Mouse (Mus musculus) right cerebral cortex, postnatal 25 days (tissue): Measurements from ENCODE around the gene Gpr152.
"Not testable (repeated sequence)": the region's sequence is repeated elsewhere in the genome, so short reads cannot be mapped to it uniquely, and the experiment has no call there.

Source experiments
- DNase-seq: peaks from one replicate; pipeline ENCODE4 v3.0.0; 2022

The Gpr152 gene

DNA sequence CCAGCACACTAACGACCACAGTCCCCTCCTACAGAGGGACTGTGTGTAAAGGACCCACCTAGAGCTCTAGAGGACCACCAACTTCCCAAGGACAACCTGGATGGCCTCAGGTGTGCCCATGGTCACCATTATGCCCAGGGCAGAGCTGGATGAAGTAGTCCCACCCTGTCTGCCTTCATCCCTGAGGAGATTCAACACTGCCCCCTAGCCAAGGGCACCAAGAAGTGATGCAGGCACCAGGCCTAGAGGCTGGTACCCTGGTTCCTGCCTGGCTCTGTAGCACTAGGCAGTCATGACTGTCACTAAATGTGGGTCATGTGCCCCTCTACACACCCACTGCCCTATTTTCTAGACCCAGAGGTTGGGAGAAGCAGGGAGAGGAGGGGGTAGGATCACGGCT, 7.8 kb upstream of the Gpr152 start:
- no peak for DNase-seq

DNA sequence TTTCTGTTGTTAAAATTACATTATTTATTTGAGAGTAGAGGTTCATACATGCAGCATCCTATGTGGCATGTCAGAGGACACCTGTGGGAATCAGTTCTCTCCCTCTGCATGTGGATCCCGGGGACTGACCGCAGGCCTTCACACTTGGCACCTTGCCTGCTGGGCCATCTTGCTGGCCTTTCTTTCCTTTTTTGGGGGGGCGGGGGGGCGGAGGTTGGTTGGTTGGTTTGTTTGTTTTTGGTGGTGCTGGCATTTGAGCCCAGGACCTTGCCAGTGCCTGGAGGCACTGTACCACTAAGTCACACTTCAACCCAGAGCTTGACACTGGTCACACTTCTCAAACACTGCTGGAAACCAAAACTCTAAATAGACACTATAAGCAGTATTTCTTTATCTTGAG, 5.2 kb upstream of the Gpr152 start:
- DNase-seq, result no peak

DNA sequence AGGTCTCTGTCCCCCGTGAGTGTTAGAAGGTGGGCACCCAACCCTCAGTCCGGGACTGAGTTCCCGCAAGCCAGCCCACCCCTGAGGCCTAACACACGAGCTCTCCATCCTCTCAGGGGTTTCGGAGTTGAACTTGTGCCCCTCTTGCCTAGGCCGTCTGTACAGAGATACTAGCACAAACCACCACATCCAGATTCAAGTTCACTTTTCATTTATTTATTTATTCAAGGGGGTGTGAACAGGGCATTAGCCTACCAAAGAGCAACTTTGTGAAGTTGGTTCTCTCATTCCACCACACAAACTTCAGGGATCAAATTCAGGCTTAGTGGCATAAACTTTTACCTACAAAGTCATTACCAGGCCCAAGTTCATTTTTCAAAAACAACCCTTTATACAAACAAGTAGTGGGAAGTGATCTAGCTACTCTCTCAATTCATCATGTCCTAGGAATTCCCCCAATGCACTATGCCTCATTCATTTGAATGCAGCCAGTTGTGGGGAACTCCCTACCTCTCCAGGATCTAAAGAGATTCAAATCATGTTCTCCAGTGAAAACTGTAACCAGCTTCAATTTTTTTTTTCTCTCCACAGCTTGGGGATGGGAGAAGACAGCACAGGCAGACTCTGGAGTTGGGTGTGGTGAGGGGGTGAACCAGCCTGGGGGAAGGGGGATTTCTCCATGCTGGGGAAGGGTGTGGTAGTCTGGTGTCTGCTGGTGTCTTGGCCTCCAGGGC, 4.2 kb upstream of the Gpr152 start:
- DNase-seq, result not testable (repeated sequence)

DNA sequence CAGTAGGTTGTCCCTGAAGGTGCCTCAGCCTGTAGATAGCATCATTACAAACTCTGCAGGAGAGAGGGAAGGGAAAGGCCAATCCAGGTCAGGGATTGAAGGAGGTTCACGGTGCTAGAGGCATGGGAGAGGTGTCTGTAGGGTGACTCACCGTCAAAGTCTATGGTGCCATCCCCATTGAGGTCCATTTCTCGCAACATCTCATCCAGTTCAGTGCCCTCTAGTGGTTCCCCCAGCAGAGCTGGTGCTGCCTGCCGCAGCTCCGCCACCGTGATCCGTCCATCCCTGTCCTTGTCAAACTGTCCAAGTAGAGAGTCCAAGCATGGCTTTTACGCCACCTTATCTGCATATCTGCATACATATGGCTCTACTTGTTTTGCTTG, 3.6 kb upstream of the Gpr152 start:
- not testable (repeated sequence) for DNase-seq

DNA sequence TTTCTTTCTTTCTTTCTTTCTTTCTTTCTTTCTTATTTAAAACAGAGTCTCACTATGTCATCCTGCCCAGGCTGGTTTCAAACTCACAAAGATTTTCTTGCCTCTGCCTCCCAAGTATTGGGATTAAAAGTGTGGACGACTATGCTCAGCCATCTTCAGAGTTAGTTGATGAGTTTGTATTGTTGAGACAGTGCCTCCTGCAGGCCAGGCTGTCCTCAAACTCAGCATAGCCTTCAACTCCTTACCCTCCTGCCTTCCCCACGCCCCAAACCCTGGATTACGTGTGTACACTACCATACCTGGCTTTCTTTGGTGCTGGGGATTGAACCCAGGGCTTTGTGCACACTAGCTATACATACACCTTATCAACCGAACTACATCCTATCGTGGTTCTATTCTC, 3.1 kb upstream of the Gpr152 start:
- no peak for DNase-seq

DNA sequence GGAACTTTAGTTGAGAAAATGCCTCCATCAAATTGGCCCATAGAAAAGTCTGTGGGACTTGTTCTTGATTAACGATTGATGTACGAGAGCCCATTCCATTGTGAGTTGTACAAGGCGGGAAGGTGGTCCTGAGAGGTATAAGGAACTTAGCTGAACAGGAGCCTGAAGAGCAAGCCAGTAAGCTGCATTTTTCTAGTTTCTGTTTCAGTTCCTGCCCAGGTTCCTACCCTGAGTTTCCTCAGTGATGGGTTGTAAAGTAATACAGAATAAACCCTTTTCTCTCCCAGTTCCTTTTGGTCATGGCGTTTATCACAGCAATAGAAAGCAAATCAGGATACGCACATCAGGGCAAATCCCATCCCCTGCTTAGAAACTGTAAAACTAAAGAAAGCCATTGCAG, 1.7 kb upstream of the Gpr152 start:
- DNase-seq, result no peak

DNA sequence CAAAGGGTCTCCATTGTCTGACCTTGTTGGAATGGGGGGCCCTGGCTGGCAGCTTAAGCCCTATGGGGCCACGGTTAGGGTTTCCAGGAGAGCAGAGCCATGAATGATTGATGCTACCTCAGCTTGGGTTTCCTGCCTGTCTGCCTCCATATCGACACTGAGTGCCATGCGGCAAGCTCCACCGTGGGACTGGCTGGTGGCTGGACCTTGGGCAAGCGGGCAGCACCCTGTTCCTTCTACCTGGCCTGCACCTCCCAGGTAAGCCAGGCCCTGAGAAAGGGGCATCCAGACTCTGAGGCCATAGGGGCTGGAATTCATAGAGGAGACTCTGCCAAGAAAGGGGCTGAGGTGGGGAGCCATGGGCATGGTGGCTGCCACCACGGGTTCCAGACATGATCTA, 560 bp downstream of the Gpr152 start:
- DNase-seq, result no peak

DNA sequence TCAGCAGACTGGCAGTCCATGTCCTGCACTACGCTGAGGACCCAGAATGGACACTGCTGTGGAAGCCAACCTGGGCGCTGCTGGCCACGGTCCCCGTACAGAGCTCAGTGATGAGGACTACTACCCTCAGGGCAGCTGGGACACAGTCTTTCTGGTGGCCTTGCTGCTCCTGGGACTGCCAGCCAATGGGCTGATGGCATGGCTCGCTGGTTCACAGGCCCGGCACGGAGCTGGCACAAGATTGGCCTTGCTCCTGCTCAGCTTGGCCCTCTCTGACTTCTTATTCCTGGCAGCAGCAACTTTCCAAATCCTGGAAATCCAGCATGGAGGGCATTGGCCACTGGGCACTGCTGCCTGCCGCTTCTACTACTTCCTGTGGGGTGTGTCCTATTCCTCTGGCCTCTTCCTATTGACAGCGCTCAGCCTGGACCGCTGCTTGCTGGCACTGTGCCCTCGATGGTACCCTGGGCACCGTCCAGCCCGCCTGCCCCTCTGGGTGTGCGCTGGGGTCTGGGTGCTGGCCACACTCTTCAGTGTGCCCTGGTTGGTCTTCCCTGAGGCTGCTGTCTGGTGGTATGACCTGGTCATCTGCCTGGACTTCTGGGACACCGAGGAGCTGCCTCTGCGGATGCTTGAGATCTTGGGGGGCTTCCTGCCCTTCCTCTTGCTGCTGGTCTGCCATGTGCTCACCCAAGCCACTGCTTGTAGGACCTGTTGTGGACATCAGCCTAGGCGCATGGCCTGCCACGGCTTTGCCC, 3.0 kb downstream of the Gpr152 start:
- no peak for DNase-seq

DNA sequence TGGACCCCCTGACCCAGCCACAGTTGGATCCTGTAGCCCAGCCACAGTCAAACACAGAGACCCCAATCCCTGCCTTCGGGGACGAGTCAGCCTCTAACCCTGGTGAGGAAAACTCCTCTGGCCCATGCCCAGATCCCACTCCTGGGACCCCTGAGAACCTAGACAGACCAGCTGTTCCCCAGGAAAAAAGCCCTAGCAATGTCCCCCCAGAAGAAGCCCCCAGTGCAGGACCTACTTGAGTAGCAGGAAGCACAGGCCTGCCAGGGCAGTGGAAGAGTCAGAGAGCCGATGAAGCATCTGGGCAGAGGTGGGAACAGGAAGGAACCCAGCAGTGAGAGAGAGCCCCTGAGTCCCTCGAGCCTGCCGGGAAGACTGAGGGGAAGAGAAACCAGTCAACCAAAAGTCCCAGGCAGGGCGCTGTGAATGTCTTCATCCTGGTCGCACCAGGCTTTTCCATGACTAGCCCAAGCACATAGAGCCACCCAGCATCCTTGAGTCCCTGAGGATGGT, 4.2 kb downstream of the Gpr152 start, which contains the start of gene Cabp4:
Cabp4 (minus strand) TSS at position 275 of the 510 bp plus-strand sequence.
- DNase-seq, result no peak

DNA sequence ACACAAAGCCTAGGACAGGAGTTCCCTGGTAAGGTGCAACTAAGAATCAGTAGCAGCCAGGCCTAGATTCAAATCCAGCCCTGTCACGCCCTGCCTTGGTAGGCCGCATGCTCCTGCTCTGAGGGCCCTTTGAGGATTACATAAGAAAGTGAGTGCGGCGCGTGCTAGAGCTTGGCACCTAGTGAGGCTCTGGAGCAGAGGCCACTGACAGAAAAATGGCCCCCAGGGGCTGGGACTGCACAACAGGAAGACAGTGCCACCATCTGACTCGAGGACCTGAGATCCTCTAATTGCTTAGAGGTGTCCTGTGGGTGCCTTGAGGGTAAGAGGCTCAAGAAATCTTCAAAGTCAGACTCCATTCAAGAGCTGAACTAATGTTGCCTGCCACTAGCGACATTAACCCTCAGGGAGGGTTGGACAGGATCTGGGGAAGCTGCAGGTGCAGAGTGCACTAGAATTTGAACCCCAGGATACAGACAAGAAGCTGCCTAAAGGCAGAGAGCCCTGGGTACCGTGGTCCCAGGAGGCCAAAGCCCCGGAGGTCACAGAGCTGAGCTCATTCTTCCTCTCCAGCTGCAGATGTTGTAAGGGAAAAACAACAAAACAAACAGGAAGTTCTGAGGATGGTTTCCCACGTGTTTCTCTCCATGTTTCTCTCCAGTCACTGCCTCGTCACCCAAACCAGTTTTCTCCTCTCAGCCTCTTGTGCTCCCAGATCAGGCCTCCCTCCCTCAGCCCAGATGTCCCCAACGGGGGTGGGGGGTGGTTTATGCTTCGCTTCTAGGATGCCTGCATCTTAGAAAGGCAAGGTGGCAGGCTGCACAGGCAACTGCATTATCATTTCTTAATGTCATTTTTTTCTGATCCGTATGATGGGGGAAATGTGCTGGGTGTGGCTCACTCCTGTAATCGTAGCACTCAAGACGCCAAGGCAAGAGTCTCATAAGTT, 5.2 kb downstream of the Gpr152 start:
- no peak for DNase-seq

DNA sequence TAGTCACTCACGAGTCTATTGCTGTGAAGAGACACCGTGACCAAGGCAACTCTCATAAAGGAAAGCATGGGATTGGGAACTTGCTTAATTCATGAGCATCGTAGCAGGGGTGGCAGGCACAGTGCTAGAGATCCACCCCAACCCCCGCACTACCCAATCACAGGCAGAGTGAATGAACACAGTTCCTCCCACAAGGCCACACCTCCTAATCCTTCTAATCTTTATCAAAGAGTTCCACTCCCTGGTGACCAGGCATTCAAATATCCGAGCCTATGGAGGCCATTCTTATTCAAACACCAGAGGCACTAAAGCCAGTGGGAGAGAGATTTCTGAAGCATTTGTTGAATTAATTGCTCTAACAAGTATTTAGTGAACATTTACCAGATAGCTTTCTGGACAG, 6.3 kb downstream of the Gpr152 start:
- no peak for DNase-seq

DNA sequence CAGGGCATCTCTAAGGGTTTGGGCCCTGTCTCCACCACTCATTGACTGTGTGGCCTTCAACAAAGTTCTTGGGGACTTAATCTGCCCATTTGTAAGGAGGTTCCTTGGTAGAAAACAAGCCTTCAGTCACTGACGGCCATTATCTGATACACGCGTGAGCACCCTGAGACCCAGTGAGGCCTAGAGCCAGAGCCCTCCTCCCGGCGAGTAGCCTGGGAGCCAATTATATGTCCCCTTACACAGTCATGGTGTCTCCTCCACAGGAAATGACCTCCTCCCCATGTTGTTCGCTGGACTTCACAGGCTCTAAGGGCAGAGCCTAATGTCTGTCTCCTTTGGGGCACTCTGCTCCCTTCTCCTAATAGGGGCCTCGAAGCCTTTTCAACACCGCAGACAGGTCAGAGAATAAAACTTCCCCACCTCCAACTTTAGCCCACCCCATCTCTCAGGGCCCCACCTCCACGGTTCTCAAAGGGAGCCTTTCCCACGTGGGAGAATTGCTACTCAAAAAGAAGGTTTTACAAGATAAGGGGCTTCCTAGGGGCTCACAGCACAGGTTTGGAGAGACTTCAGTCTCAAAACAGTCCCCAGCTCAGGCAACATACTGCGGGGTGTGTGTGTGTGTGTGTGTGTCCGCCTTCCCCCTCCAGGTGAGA, 6.9 kb downstream of the Gpr152 start:
- DNase-seq, result no peak

DNA sequence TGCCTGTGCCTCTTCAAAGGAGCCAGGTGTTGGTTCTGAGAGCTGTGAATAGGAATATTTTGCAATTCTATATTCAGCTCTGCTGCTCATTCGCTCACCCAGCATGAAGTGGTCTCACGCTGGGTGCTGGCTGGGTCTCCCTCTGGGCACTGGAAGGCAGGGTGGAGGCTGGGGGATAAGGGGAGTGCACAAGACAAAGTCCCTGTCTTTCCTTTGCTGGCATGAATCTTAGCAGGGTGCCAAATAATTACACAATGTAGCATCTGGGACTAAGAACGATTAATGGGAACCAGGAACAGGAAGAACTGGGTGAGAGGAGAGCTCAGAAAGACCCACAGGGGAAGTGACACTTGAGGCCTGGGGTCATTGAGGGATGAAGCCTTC, 7.4 kb downstream of the Gpr152 start:
- DNase-seq, result no peak

DNA sequence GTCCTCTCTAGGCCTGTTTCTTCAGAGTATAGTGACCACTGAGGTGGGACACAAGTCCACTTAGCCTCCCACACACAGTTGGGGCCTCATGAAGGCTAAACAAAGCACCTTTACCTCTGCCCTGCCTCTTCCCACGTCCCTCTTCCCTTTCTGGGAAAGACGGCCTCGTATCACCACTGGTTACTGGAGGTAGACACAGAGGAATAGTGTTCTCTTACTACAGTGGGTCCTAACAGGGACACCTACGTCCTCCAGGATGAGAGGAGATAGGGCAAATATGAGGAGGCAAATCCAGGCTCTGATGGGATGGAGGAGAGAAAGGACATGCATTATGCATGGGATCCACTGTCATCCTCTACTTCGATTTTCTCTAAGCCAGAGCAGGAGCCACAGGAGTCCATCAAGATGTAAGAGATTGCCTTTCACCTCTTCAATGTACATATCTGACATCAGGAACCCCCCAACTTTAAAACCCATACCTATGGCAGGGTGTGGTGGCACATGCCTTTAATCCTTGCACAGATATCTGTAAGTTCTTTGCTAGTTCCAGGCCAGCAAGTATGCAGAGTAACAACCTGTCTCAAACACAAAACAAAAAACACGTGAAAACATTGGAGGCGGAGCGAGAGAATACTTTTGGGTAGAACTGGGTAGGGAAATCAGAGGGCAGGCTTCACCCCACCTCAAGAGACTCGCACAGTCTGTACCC, 8.3 kb downstream of the Gpr152 start:
- DNase-seq, result no peak

DNA sequence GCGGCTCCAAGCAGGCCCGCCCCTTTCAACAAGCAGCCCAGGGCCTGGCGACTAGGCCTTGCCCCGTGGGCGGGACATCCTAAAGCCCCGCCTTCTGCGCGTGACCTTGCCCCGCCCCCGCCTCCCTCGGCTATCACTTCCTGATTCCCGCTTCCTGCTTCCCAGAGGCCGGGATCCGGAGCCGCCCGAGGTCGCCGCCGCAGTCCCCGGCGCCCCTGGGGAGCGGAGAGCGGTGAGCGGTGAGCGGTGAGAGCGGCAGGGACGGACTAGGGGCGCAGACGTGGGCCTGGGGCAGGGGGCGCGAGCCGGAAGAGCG, 8.9 kb downstream of the Gpr152 start, which contains the start of gene Coro1b:
Coro1b (plus strand) TSS at position 129 of the 316 bp plus-strand sequence.
- DNase-seq, result peak; percentile 91

DNA sequence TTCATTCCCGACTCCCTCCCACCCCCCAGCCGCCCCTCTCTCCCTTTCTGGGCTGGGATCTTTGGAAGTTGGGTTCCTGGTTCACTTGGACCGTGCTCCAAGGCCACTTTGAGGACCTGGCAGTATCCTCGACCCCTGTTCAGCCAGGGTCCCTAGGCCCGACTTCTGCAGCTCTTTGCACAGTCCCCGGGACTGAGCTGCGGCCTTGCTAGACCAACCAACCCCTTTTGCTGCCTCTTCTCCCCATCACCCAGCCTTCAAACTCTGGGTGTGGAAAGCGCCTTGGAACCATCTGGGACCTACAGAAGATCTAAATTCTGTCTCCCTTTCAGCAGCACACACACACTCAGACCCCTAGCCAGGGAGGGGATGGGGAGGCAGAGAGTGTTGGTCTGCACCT, 9.2 kb downstream of the Gpr152 start:
- DNase-seq, result no peak

DNA sequence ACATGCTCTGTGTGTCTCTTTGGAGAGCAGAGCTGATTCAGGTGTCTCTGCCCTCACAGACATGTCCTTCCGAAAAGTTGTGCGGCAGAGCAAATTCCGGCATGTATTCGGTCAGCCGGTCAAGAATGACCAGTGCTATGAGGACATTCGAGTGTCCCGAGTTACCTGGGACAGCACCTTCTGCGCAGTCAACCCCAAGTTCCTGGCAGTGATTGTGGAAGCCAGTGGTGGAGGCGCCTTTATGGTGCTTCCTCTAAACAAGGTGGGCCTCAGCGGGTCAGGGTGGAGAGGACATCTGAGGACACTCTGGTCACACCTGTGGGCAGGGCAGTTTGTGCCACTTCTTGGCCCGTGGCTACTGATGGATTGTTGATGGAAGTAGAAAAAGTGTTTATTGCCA, 9.7 kb downstream of the Gpr152 start:
- DNase-seq, result no peak

DNA sequence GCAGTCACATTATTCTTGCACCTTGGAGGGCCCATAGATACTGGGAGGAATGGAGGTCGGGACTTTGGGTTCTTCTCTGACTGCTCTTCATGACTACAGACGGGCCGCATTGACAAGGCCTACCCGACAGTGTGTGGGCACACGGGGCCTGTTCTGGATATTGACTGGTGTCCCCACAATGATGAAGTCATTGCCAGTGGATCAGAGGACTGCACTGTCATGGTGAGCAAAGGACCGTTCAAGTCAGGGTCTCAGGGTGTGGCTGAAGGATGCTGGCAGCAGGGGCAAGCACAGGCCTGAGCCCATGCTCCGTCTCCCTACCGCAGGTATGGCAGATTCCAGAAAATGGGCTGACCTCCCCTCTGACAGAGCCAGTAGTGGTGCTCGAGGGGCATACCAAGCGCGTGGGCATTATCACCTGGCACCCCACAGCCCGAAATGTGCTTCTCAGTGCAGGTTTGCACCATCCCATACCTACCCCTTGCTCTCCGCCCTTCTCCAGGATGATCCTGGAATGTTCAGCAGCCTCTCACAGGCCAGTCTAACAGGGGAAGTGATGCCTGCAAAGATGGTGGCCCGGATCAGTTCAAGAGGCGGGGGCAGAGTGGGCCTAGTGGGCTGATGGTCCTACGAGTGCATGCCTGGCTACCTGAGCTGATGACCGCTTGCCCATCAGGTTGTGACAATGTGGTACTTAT, 10.3 kb downstream of the Gpr152 start:
- DNase-seq, result no peak

DNA sequence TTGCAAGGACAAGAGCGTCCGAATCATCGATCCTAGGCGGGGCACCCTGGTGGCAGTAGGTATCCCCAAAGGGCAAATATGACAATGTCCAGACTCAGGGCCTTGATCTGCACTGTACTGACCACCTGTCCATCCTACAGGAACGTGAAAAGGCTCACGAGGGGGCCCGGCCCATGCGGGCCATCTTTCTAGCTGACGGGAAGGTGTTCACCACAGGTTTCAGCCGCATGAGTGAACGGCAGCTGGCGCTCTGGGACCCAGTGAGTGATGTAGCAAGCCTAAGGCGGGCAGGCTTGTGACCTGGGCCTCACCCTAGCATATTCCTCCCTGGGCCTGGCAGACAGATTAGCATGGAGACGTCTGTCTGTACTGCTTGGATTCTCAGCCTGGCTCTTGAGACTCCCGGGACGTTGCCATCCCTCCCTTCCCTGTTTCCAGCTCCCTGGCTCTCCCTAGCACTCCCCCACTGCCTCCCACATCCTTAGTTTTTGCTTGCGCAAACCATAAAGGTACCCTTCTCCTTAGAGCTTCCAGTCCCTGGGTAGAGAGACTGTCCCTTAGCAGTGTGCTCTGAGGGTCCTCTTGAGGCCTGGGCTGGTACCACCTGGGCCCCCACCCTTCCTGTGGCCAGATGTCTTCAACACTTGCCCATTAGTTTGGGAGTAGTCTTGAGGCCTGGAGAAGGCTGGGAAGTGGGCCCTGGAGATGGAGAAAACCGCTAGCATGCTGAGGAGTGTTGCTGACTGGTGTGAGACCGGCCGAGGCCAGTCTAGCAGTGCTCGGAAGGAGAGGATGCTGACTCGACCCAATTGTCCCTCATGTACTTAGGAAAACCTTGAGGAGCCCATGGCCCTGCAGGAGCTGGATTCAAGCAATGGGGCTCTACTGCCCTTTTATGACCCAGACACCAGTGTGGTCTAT, 11.2 kb downstream of the Gpr152 start:
- no peak for DNase-seq

DNA sequence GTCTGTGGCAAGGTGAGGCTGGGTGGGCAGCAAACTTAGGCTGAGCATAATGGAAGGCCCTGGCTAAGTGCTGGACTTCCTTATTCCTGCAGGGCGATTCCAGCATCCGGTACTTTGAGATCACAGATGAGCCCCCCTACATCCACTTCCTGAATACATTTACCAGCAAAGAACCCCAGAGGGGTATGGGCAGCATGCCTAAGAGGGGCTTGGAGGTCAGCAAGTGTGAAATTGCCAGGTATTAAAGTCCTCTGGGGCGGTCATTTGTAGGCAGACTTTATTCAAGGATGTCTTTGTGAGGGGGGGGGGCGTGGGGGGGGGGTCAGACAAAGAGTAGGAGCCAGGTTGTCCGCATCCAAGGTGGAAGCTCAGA, 11.9 kb downstream of the Gpr152 start:
- DNase-seq, result no peak
